Mouse (Mus musculus): ENCODE results near the gene Mcat. TPM values are rescaled to one million over a fixed set of nuclear protein-coding genes. Genes with fewer than 3 reads are reported as not detected.

The Mcat gene
- 21.9 and 23.5 TPM in 2 replicates for polyA plus RNA-seq (2015; fragmentation: Nextera tagmentation; extraction: Ambion mirVana)

DNA sequence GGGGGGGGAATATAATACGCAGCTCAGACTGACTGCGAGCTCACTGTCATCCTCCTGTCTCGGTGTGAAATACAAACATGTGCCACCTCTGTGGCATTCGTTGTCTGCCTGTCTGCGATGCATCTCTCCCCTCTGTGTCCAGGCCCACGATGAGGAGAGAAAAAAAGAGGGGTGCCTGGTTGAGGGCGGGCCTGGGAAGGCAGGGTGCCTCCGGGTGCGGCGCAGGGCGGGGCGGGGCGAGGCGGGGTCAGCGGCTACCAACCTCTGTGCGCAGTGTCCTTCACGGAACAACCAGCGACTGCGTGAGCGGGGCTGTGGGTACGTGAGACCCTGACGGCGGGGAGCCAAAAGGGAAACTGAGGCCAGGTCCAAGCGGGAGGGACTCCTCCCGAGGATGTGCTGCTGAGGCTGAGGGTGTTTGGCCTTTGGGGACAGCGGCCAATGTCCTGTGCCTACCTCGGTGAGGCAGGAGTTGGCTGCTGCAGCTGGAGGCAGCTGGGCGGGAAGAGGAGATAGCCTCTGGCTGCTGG is at the start of gene Mcat, which contains the start of gene Tspo:
TSS of gene Mcat (minus strand) at position 461 of the 530 bp plus-strand sequence.
TSS of gene Tspo (plus strand) at position 266 of the 530 bp plus-strand sequence.

DNA sequence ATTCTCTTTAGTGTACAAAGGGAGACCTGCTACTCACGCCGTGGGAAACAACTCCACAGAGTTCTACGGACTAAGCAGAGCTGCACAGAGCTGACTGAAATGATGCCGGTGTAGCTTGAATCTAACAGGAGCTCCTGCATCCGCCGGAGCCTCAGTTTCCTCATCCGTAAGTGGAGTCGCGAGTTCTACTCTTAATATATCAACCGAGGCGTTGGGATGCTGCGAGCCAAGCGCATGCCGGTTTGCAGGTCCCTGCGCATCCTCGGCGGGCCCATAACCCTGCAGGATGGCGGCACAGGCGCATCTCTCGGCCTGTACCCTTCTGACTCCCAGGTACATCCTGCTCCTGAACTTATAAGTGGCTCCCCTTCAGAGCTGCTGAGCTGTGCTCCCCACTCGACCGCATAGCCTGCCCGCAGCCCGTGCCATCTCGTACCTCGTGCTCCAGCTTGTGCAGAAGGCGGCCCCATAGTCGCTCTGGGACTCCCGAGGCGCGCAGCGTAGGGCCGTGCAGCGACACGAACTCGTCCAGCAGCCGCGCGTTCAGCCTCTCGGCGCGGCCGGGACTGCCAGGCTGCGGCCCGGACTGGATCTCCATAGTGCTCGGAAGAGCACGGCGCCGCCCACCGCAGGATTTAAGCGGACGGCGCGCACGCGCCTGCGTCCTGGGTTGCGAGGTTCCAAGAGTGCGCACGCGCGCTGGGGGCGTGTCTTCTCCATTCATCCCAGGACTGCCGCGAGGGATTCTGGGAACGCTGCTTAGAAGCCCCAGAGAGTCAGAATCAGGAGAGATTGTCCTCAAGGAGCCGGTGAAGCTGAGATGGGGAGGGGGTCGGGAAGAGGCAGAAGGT is 31.2 kb upstream of the Mcat start, which contains the start of gene Ttll12:
TSS of gene Ttll12 (minus strand) at position 645 of the 851 bp plus-strand sequence.

DNA sequence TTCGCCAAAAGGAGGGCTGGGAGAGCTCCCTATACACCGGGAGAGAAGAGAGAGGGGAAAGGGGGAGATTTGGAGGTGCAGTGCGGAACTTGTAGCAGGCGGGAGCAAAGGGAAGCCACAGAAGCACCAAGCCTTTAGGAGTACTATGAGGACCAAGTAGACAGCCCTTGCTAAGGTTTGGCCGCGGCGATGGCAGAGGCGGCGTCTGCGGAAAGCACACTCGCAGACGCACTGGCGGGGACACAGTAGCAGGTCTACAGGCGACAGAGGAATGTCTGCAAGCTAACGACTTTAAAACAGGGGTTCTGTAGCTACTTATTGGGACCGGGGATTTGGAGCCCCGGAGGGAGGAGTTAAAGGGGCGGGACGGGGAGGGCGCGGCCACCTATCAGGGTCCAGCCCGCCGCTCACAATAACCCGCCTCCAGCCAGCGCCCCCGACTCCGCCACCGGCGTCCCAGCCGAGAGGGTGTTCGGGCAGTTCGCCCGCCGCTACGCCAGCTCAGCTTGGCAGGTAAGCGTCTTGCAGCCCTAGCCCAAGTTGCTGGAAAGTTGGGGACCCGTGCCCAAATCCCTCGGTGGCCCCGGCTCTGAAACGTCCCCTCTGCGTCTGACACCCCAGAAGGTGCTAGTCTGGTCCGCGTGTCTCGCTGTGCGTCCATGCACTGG is 37.0 kb downstream of the Mcat start, which contains the start of gene Bik:
TSS of gene Bik (plus strand) at position 439 of the 668 bp plus-strand sequence.

DNA sequence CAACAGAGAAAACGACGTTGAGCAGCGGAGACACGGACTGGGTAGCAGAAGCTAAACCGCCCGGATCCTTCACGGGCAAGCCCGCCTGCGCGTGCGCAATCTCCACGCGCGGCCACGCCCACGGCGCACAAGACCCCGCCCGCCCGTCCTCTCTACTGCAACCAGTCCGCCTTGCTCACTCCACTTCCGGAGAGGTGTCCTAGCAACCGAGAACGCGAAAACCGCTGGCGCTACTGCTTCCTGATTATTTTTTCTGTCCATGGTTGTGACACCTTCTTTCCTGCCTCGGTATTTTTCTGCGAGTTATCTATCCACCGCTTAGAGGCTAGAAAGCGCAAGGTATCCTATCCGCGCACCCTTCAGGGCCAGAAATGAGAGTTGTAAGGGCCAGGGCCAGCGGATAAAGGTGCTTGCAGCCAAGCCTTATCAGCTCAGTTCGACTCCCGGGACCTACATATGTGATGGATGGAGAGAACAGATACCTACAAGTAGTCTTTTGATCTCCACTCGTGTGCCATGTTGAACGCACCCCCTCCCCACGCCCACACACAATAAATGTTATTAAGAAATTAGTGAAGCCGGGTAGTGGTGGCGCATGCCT is 52.7 kb downstream of the Mcat start, which contains the start of gene Ttll1:
TSS of gene Ttll1 (minus strand) at position 89 of the 601 bp plus-strand sequence.

Small RNA genes within 50 kb of the gene (microRNA-seq; reads per million reads assigned to microRNA genes)
- gene Gm24575, result not detected

Other genes starting within 250 kb of the Mcat start
- gene Arfgap3, start 213.5 kb downstream of the Mcat start, polyA plus RNA-seq (2015; fragmentation: Nextera tagmentation; extraction: Ambion mirVana), result 54.4 and 63.4 TPM in 2 replicates
- gene Pacsin2, start 99.2 kb downstream of the Mcat start, polyA plus RNA-seq (2015; fragmentation: Nextera tagmentation; extraction: Ambion mirVana), result 48.7 and 55.0 TPM in 2 replicates
- gene Ttll1, start 52.9 kb downstream of the Mcat start, polyA plus RNA-seq (2015; fragmentation: Nextera tagmentation; extraction: Ambion mirVana), result 14.0 and 17.3 TPM in 2 replicates
- 4.9 and 5.8 TPM in 2 replicates for gene Bik, start 36.9 kb downstream of the Mcat start, polyA plus RNA-seq (2015; fragmentation: Nextera tagmentation; extraction: Ambion mirVana)
- 226 and 300 TPM in 2 replicates for gene Tspo, start 195 bp downstream of the Mcat start, polyA plus RNA-seq (2015; fragmentation: Nextera tagmentation; extraction: Ambion mirVana)
- 13.7 and 13.8 TPM in 2 replicates for gene Ttll12, start 31.4 kb upstream of the Mcat start, polyA plus RNA-seq (2015; fragmentation: Nextera tagmentation; extraction: Ambion mirVana)
- gene Scube1, start 161.2 kb upstream of the Mcat start, polyA plus RNA-seq (2015; fragmentation: Nextera tagmentation; extraction: Ambion mirVana), result 3.7 and 4.0 TPM in 2 replicates
- not detected in 2 replicates for gene Mpped1, start 215.7 kb upstream of the Mcat start, polyA plus RNA-seq (2015; fragmentation: Nextera tagmentation; extraction: Ambion mirVana)

Measured in urinary bladder, postnatal 0 days (tissue).